Mouse (Mus musculus) hindbrain, embryonic 12.5 days (tissue): Measurements from ENCODE around the gene Fam178b. TPM values are rescaled to one million over a fixed set of nuclear protein-coding genes. Genes with fewer than 3 reads are reported as not detected.

ENCODE experiments used
- ATAC-seq: fragments of 200-750 bp; cut with Nextera tagmentation; 2 replicates; pipeline ENCODE4 v1.8.0; 2017; ENCODE audit warnings: moderate TSS enrichment; ENCODE audit not compliant: low FRiP score
- H3K27ac ChIP-seq: fragments of 300-500 bp; sonication (generic); 2 replicates; pipeline ENCODE4 v1.5.1; 2016; ENCODE audit warnings: mild to moderate bottlenecking
- H3K27me3 ChIP-seq: fragments of 300-500 bp; sonication (generic); 2 replicates; pipeline ENCODE4 v1.6.1; 2016; ENCODE audit warnings: mild to moderate bottlenecking
- H3K36me3 ChIP-seq: fragments of 300-500 bp; sonication (generic); 2 replicates; pipeline ENCODE4 v1.6.1; 2016; ENCODE audit warnings: mild to moderate bottlenecking
- H3K4me1 ChIP-seq: fragments of 300-500 bp; sonication (generic); 2 replicates; pipeline ENCODE4 v1.6.1; 2016
- H3K4me2 ChIP-seq: fragments of 300-500 bp; sonication (generic); replicated peaks from 2 replicates; pipeline ENCODE4 v1.6.1; 2016; ENCODE audit warnings: mild to moderate bottlenecking
- H3K4me3 ChIP-seq: fragments of 300-500 bp; sonication (generic); 2 replicates; pipeline ENCODE4 v1.5.1; 2016; ENCODE audit warnings: mild to moderate bottlenecking
- H3K9ac ChIP-seq: fragments of 300-500 bp; sonication (generic); 2 replicates; pipeline ENCODE4 v1.6.1; 2016; ENCODE audit warnings: mild to moderate bottlenecking, moderate library complexity
- H3K9me3 ChIP-seq: fragments of 300-500 bp; sonication (generic); replicated peaks from 2 replicates; pipeline ENCODE4 v1.6.1; 2016; ENCODE audit warnings: mild to moderate bottlenecking
- WGBS: fragments of 180-500 bp; shearing (Covaris S2); methylation state at CpG from one replicate; pipeline ENCODE4 v1.1.7; 2016; 5-methylcytosine and 5-hydroxymethylcytosine counted together
- polyA plus RNA-seq: library from polyadenylated mRNA; unstranded; fragments of >200 nt; fragmentation: Nextera tagmentation; extraction: Ambion mirVana; gene quantifications from 2 replicates; pipeline ENCODE4 v1.2.1, GENCODE M21; 2016

Fam178b gene
- polyA plus RNA-seq, 1 experiment from 2014 or later: 0.67 TPM

DNA sequence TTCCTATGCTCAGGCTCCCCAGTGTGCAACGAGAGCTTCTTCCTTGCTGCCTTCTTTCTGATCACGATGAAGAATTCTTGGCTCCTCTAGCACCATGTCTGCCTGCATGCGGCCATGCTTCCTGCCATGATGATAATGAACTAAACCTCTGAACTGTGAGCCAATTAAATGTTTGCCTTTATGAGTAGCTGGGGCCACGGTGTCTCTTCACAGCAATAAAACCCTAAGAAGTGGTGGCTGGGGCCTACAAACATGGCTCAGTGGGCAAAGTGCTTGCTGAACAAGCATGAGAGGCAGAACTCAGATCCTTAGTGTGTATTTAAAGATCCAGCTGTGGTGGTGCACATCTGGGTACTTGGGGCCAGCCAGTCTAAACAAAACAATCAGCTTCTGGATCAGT lies 17.0 kb downstream of the Fam178b start:
- no peaks in the 10 kb centered on the region for H3K9me3 ChIP-seq
- no peaks in the 10 kb centered on the region for H3K36me3 ChIP-seq
- no peak overlapping the region for H3K27ac ChIP-seq
- H3K4me3 ChIP-seq: no peak overlapping the region
- H3K27me3 ChIP-seq: no peaks in the 10 kb centered on the region
- no peak for ATAC-seq
- no peak overlapping the region for H3K4me2 ChIP-seq
- WGBS: 62% methylated on average over 4 of the region's 4 CpGs
- no peak overlapping the region for H3K9ac ChIP-seq
- H3K4me1 ChIP-seq: no peaks in the 10 kb centered on the region

DNA sequence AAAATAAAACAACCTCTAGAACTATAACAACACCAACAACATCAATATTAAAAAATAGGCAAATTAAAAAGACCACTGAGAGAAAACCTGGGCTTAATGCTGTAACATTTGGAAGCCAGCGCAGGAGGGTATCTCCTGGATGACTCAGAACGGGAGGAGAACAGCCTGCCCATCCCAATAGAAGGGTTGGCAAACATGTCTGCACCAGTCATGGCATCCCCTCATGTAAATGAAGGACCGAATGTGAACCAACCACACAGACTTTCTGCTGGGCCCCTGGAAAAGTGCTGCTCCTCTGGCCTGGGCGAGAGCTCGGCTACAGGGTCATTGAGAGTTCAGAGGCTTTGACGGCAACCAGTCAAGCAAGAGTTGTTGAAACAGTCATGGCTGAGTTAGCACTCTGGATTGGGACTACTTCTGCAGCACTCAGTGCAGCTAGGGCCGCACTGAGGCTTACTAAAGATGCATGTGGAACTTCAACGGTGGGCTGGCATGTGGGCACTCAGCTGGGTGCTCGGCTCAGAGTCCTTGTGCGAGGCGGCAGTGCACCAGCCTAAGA lies 17.7 kb downstream of the Fam178b start:
- Histone ChIP-seq H3K27ac (no peak overlapping the region), H3K9me3 (no peaks in the 10 kb centered on the region), H3K4me2 (no peak overlapping the region), H3K4me1 (no peaks in the 10 kb centered on the region), H3K9ac (no peak overlapping the region), H3K4me3 (no peak overlapping the region), H3K36me3 (no peaks in the 10 kb centered on the region), H3K27me3 (no peaks in the 10 kb centered on the region)
- WGBS: 62% methylated on average over 11 of the region's 11 CpGs
- no peak for ATAC-seq

DNA sequence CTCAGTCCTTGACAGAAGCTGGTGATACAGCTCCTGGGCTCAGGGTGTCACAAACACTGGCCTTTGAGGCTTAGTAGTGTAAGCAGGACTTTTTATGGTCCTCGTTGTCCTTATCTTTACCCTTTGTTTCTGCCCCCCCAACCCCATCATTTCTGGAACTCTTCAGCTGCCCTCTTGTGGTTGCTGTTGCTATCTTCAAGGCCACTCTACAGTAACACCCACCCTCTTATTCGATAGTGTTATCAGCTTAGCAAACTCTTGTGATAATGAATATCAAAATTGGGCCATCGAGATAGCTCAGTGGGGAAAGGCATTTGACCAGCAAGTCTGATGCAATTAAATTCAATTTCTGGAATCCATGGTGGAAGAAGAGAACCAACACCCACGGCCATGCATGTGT lies 18.5 kb downstream of the Fam178b start:
- WGBS: 74% methylated on average over 4 of the region's 4 CpGs
- Histone ChIP-seq H3K27me3 (no peaks in the 10 kb centered on the region), H3K27ac (no peak overlapping the region)

DNA sequence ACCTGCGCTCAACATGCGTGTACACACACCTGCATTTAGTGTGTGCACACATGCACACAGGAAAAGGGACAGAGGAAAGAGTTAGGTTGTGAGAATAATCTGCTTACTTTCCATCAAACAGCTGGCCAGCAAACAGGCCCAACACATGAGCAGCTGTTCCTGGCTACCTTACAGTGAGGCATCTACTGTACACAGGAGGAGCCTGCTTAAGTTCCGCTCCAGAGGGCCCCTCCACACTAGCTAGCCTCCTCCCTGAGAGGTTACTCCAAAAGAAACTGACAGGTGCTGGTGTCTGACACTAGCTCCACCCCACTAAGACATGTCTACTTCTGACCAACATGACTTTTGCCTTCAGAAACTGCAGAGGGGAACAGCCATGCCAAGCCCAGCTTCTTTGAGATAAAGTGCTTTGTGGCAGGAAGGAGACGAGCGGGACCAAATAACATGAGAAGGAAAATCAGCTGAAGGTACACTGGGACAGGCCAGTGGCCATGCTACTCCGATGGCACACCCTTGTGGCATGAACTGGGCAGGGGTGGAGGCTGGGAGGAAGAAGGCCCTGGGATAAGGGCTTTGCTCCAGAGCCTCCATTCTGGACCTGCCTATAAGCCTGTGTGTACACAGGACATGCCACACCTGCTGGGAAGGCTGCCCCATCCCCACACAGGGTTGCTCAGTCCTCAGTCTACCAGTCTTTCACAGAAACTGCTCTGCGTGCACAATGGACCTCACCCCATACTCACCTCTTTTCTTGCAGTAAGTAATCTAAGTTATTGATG lies 24.2 kb downstream of the Fam178b start:
- ATAC-seq: no peak
- no peaks in the 10 kb centered on the region for H3K27me3 ChIP-seq
- no peak overlapping the region for H3K9ac ChIP-seq
- no peaks in the 10 kb centered on the region for H3K9me3 ChIP-seq
- H3K4me3 ChIP-seq: no peak overlapping the region
- H3K4me1 ChIP-seq: no peaks in the 10 kb centered on the region
- no peaks in the 10 kb centered on the region for H3K36me3 ChIP-seq
- WGBS: 85% methylated on average over 7 of the region's 7 CpGs
- no peak overlapping the region for H3K27ac ChIP-seq
- no peak overlapping the region for H3K4me2 ChIP-seq

More for the DNA sequence above, 18.5 kb downstream of the Fam178b start:
- H3K4me2 ChIP-seq: no peak overlapping the region
- no peak for ATAC-seq
- no peaks in the 10 kb centered on the region for H3K36me3 ChIP-seq
- no peak overlapping the region for H3K9ac ChIP-seq
- no peaks in the 10 kb centered on the region for H3K4me1 ChIP-seq
- H3K9me3 ChIP-seq: no peaks in the 10 kb centered on the region
- H3K4me3 ChIP-seq: no peak overlapping the region

DNA sequence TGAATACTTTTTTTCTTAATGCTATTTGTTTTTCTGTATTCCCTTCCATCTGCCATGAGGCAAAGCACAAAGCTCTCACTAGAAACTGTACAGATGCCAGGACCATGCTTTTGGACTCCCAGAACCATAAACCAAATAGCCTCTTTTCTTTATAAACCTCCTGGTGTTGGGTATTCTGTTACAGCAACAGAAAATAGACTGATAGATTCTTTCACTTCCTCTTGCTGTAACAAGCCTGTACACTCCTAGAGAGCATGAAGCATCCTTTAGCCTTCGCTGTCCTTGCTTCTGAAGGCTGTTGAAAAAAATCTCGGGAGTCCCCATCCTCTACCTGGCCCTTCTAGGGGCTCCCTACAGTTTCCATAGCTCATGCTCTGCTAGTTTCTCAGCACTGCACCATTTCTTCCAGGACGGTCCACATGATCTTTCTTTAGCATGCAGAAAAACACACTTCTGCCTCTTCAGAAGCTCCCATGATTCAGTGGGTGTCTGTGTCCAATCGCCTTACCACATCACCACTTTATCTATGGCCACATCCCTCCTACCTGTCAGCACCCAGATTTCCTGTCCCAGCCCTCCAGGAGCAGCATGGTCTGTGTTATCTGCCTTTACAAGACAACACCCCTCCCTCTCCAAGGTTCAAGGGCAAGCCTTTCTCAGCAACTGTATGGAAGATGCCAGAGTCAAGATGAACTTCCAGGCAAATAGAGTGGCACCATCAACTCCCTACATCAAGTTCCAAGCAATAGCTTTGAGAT lies 25.1 kb downstream of the Fam178b start:
- Histone ChIP-seq H3K27ac (no peak overlapping the region), H3K36me3 (no peaks in the 10 kb centered on the region), H3K9me3 (no peaks in the 10 kb centered on the region), H3K4me2 (no peak overlapping the region), H3K9ac (no peak overlapping the region), H3K27me3 (no peaks in the 10 kb centered on the region), H3K4me1 (no peaks in the 10 kb centered on the region), H3K4me3 (no peak overlapping the region)
- no peak for ATAC-seq
- WGBS: 79% methylated on average over 4 of the region's 4 CpGs

DNA sequence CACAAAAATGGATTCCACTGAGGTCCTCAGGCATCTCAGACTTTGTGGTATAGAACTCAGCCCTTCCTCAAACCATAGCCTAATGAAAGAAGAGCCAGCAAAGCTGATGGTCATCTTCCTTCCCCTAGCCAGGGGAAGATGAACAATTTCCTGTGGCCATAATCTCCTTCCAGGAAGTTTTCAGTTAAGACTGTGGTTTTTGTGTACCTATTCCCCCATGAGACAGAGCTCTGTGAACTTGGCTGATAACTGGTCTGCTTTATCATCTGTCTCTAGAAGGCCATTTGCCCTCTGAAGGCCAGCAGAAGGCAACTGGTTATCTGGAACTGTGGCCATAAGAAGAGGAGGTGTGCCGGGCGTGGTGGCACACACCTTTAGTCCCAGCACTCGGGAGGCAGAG lies 26.8 kb downstream of the Fam178b start:
- Histone ChIP-seq H3K4me3 (no peak overlapping the region), H3K27me3 (no peaks in the 10 kb centered on the region), H3K27ac (no peak overlapping the region), H3K4me1 (no peaks in the 10 kb centered on the region), H3K9me3 (no peaks in the 10 kb centered on the region), H3K36me3 (no peaks in the 10 kb centered on the region), H3K9ac (no peak overlapping the region), H3K4me2 (no peak overlapping the region)
- WGBS: 87% methylated on average over 3 of the region's 3 CpGs
- no peak for ATAC-seq

DNA sequence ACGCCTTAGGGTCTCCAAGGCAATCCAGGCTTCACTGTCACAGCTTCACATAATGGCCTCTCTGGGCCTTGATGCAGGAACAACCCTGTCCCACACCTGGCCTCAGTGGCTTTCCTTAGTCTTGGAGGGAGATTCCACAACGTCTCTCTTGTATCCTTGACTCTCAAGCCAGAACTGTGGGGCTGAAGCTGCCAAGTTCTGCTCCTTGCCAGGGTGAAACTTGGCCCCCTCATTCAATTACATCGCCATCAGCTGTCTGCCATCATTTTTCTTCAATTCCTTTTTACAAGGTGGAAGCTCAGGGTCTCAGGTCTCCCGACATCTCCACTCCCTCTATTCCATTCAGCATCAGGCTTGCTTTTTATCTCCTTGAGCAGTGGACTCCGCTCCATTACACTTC lies 27.9 kb downstream of the Fam178b start:
- H3K9me3 ChIP-seq: no peaks in the 10 kb centered on the region
- 75% methylated on average over 5 of the region's 5 CpGs for WGBS
- H3K9ac ChIP-seq: no peak overlapping the region
- no peaks in the 10 kb centered on the region for H3K36me3 ChIP-seq
- ATAC-seq: no peak
- no peaks in the 10 kb centered on the region for H3K4me1 ChIP-seq
- no peak overlapping the region for H3K4me2 ChIP-seq
- H3K27ac ChIP-seq: no peak overlapping the region
- H3K27me3 ChIP-seq: no peaks in the 10 kb centered on the region
- no peak overlapping the region for H3K4me3 ChIP-seq

DNA sequence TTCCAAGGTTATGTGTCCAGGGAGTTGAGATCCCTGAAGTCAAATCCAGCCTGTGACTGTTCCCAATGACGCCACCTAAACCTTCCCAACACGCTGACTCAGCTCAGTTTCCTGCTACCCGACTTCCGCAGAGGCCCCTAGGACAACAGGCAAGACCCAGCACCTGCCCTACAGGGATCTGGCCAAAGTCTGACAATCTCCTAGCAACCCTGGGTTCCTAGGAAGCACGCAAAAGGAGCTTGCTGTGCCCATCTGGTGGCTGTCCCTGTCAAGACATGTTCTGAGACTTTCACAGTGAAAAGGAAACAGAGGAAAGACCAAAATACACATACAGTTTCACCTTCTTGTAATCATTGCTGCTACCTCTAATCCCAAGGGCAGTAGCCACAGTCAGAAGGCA lies 35.4 kb downstream of the Fam178b start:
- H3K4me1 ChIP-seq: peaks cover 6% of the 10 kb centered on the region; the same call in 1 of the 2 replicates
- no peaks in the 10 kb centered on the region for H3K36me3 ChIP-seq
- H3K4me3 ChIP-seq: no peak overlapping the region
- no peak overlapping the region for H3K27ac ChIP-seq
- WGBS: 51% methylated on average over 5 of the region's 5 CpGs
- H3K9me3 ChIP-seq: no peaks in the 10 kb centered on the region
- no peak overlapping the region for H3K4me2 ChIP-seq
- H3K27me3 ChIP-seq: no peaks in the 10 kb centered on the region
- ATAC-seq: no peak
- H3K9ac ChIP-seq: no peak overlapping the region

DNA sequence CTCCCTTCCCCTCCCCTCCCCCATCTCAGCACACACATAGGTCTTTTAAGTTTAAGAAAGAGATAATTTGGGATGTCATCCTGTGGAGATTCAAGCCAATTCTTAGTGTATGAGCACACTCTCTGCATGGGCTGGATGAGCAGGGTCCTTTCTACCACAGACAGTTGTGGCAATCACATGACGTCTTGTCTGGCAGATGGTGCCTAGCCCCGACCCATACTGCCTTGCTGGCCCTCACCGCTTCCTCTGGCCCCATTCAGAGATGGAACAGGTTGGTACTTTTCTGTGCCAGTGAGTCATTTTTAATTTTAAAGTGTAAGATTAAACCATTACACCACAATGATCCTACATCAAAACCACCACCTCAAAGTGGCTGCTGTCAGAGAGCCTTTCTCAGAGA lies 36.7 kb downstream of the Fam178b start:
- no peak overlapping the region for H3K4me2 ChIP-seq
- no peak overlapping the region for H3K4me3 ChIP-seq
- no peaks in the 10 kb centered on the region for H3K27me3 ChIP-seq
- no peak overlapping the region for H3K9ac ChIP-seq
- 68% methylated on average over 3 of the region's 3 CpGs for WGBS
- no peak for ATAC-seq
- peaks cover 6% of the 10 kb centered on the region; the same call in 1 of the 2 replicates for H3K4me1 ChIP-seq
- H3K9me3 ChIP-seq: no peaks in the 10 kb centered on the region
- H3K27ac ChIP-seq: no peak overlapping the region
- no peaks in the 10 kb centered on the region for H3K36me3 ChIP-seq

DNA sequence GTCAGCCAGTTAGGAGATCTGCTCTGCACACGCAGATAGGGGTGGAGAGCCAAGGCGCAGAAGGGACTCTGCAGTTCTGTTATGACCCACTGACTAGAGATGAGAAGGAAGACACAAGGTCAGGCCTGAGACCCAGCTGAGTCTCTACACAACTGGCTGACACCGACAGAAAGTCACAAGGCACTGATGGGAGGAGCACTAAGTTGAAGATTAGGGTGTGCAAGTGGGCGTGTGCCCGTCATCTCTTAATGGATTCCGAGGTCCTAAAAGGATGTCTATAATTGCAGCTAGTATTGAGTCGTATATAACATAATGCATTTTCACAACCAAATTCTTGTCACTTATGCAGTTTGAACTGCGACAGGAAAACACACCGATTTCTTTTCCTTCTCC lies 38.4 kb downstream of the Fam178b start:
- Histone ChIP-seq H3K4me1 (peaks cover 6% of the 10 kb centered on the region; the same call in 1 of the 2 replicates), H3K4me3 (no peak overlapping the region), H3K36me3 (no peaks in the 10 kb centered on the region), H3K27me3 (no peaks in the 10 kb centered on the region), H3K27ac (no peak overlapping the region), H3K4me2 (no peak overlapping the region), H3K9me3 (no peaks in the 10 kb centered on the region), H3K9ac (no peak overlapping the region)
- no peak for ATAC-seq
- 93% methylated on average over 9 of the region's 9 CpGs for WGBS

DNA sequence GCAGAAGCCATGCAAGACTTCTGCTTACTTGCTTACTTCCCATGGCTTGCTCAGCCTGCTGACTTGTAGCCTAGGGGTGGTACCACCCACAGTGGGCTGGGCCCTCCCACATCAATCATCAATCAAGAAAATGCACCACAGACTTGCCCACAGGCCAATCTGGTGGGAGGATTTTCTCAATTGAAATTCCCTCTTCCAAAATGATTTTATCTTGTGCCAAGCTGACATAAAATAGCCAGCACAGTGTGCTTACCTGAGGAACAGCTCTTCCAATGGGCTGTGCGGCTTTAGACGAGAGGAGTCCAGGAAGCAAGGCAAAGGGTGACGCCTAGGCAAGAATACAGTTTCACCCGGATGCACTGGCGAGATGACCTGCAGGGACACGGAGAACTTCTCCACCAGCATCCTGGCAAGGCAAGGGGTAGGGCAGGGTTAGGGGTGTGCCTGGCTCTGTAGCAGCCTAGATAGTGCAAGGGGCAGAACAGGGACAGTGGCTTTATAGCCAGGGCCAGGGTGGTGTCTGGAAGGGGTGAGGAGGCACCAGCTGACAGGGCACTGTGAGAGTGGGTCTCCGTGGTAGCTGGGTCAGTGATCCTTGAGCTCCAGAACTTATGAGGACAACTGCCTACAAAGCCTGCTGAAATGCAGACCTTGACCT lies 38.9 kb downstream of the Fam178b start:
- no peak for ATAC-seq

DNA sequence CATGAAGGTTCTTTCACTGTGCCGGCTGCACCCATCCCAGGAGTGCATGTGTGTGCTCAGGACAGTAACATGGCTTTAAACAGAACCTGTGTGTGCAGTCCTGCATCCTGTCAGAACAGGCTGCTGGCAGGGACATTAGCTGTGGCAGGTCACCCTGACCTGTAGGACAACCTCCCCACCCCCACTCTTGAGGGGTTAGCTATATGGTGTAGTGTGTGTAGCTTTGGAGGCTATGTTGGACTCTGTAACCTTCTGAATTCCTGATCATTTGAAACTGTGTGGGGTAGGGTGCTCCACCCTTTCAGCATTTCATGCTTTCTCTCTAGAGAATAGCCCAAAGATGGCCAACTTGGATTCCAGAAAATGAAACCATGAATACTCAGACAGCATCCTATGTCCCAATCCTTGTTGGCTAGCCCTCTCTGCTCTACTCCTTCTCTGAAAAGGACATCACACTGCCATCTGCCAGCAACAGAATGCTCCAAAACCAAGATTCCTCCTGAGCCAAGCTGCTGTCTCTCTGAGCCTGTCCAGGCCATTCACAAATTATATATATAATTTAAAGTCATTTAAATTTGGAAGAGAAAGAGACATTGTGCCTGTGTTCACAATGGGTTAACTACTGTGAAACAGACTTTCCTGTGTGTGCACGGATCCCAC lies 47.0 kb downstream of the Fam178b start:
- Histone ChIP-seq H3K4me3 (no peak overlapping the region), H3K9ac (no peak overlapping the region), H3K36me3 (no peaks in the 10 kb centered on the region), H3K4me1 (peaks cover 13% of the 10 kb centered on the region), H3K27ac (no peak overlapping the region), H3K27me3 (no peaks in the 10 kb centered on the region), H3K9me3 (no peaks in the 10 kb centered on the region), H3K4me2 (no peak overlapping the region)
- ATAC-seq: no peak
- 77% methylated on average over 2 of the region's 2 CpGs for WGBS

More for the DNA sequence above, 38.9 kb downstream of the Fam178b start:
- WGBS: 90% methylated on average over 7 of the region's 7 CpGs
- no peak overlapping the region for H3K9ac ChIP-seq
- no peak overlapping the region for H3K4me3 ChIP-seq
- H3K27ac ChIP-seq: no peak overlapping the region
- H3K4me2 ChIP-seq: no peak overlapping the region
- H3K36me3 ChIP-seq: no peaks in the 10 kb centered on the region
- H3K27me3 ChIP-seq: no peaks in the 10 kb centered on the region
- peaks cover 6% of the 10 kb centered on the region; the same call in 1 of the 2 replicates for H3K4me1 ChIP-seq
- H3K9me3 ChIP-seq: no peaks in the 10 kb centered on the region
